Mouse (Mus musculus) liver, adult 2 months (tissue): ENCODE measurements around the gene Msantd1.

Experiments
- CTCF ChIP-seq: fragments of 200-500 bp; IDR thresholded peaks from 2 replicates; pipeline ENCODE4 v1.5.1; 2011; ENCODE audit warnings: low read depth, low read length, control low read depth
- POLR2A ChIP-seq: fragments of 200-500 bp; IDR thresholded peaks from 2 replicates; pipeline ENCODE4 v1.6.1; 2011; ENCODE audit warnings: low read length, control low read depth; ENCODE audit not compliant: insufficient read depth; ENCODE audit errors: extremely low read depth

DNA sequence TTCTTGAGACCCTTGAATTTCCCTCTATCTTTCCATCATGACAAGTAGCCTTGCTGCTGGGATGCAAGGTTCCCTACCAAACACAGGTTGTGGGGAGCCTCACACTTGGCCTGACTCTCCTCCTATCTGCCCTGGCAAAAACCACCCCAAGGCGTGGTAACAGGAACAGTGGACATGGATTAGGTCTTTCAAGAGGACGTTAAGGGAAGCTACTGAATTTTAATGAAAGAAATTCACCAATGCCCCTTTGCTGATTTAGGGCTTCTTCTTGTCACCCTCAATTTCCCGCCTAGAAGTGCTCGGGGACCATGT, 2.6 kb downstream of the Msantd1 start:
- no peak for TF ChIP-seq CTCF
- no peak for TF ChIP-seq POLR2A
